Mouse (Mus musculus): ENCODE measurements at regions not wholly inside any gene's neighbourhood (a gene's known extent, or its start where the extent isn't known, plus 50 kb on each side); places are given as distances from the start of the nearest gene placed in this dataset.

DNA sequence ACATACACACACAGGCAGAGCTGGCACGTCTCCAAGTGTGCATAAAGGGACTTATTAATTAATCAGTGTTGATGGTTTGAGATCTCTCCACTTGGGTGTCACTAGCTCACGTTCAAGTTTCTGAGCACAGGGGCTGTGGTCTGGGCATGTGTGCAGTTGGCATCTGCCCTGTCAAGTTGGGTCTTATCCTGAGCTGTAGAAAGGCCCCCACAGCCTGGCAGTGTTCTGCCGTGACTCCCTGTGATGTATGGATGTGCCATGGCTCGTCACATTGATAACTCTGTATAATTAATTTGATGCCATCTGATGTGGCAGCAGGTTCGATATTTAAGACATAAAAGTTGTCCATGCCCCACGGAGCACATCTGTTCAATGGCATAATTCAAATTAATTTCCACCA lies 114.1 kb downstream of the Ackr3 start:
- TF ChIP-seq ZC3H11A (IDR thresholded peaks at IDR 0.05; ENCODE audit: borderline replicate concordance, low read depth, low read length): no peak
- no peak for TF ChIP-seq HCFC1 (IDR thresholded peaks at IDR 0.05; ENCODE audit: borderline replicate concordance, insufficient read depth, low read length)
- TF ChIP-seq ZNF384 (IDR thresholded peaks at IDR 0.05; ENCODE audit: low read depth, low read length): no peak
- no peak for TF ChIP-seq MAFK (IDR thresholded peaks at IDR 0.05; ENCODE audit: insufficient read depth, low read depth, low read length)
- no peak for TF ChIP-seq CHD2 (IDR thresholded peaks at IDR 0.05; ENCODE audit: low read depth, low read length)
